Mouse (Mus musculus): ENCODE results near the gene Slfn9.
"Not testable (repeated sequence)": the region's sequence is repeated elsewhere in the genome, so short reads cannot be mapped to it uniquely, and the experiment has no call there.

The Slfn9 gene

GRCm38 (mm10) chr11:82991469-82992166 is at the start of gene Slfn9:
Gene Slfn9, minus strand, starts transcription at chr11:82991830.
- DNase-seq (ENCODE audit: low spot score), result peak; percentile 76

- DNase-seq (ENCODE audit: low spot score), result no peak
Measured at GRCm38 (mm10) chr11:83041000-83041399, 49.4 kb upstream of the Slfn9 start.

- DNase-seq (ENCODE audit: low spot score), result no peak
Measured at GRCm38 (mm10) chr11:83040325-83040724, 48.7 kb upstream of the Slfn9 start.

GRCm38 (mm10) chr11:83039796-83040195 is 48.2 kb upstream of the Slfn9 start:
- DNase-seq (ENCODE audit: low spot score), result no peak

GRCm38 (mm10) chr11:83039156-83039555 is 47.5 kb upstream of the Slfn9 start:
- DNase-seq (ENCODE audit: low spot score), result no peak

GRCm38 (mm10) chr11:83038686-83039085 is 47.1 kb upstream of the Slfn9 start:
- not testable (repeated sequence) for DNase-seq (ENCODE audit: low spot score)

- no peak for DNase-seq (ENCODE audit: low spot score)
Measured at GRCm38 (mm10) chr11:83020621-83021020, 29.0 kb upstream of the Slfn9 start, which contains the start of gene Slfn8. Gene Slfn8, minus strand, starts transcription at chr11:83020810.

- DNase-seq (ENCODE audit: low spot score), result not testable (repeated sequence)
Measured at GRCm38 (mm10) chr11:83019561-83020519, 28.2 kb upstream of the Slfn9 start.

GRCm38 (mm10) chr11:83016093-83016492 is 24.5 kb upstream of the Slfn9 start:
- no peak for DNase-seq (ENCODE audit: low spot score)

GRCm38 (mm10) chr11:83013356-83013755 is 21.7 kb upstream of the Slfn9 start:
- no peak for DNase-seq (ENCODE audit: low spot score)

GRCm38 (mm10) chr11:82990612-82991385 is 831 bp downstream of the Slfn9 start:
- DNase-seq (ENCODE audit: low spot score), result peak; percentile 51

- no peak for DNase-seq (ENCODE audit: low spot score)
Measured at GRCm38 (mm10) chr11:82989357-82989756, 2.3 kb downstream of the Slfn9 start.

- DNase-seq (ENCODE audit: low spot score), result no peak
Measured at GRCm38 (mm10) chr11:82987621-82988020, 4.0 kb downstream of the Slfn9 start.

- DNase-seq (ENCODE audit: low spot score), result no peak
Measured at GRCm38 (mm10) chr11:82983193-82983592, 8.4 kb downstream of the Slfn9 start.

- not testable (repeated sequence) for DNase-seq (ENCODE audit: low spot score)
Measured at GRCm38 (mm10) chr11:82982409-82982808, 9.2 kb downstream of the Slfn9 start.

- DNase-seq (ENCODE audit: low spot score), result no peak
Measured at GRCm38 (mm10) chr11:82973916-82974315, 17.7 kb downstream of the Slfn9 start.

GRCm38 (mm10) chr11:82971590-82971974 is 20.0 kb downstream of the Slfn9 start:
- DNase-seq (ENCODE audit: low spot score), result no peak

- DNase-seq (ENCODE audit: low spot score), result peak; percentile 58
Measured at GRCm38 (mm10) chr11:82970712-82971589, 20.7 kb downstream of the Slfn9 start.

- no peak for DNase-seq (ENCODE audit: low spot score)
Measured at GRCm38 (mm10) chr11:82962215-82962614, 29.4 kb downstream of the Slfn9 start.

- no peak for DNase-seq (ENCODE audit: low spot score)
Measured at GRCm38 (mm10) chr11:82961743-82962142, 29.9 kb downstream of the Slfn9 start.

GRCm38 (mm10) chr11:82959613-82960012 is 32.0 kb downstream of the Slfn9 start:
- DNase-seq (ENCODE audit: low spot score), result no peak

Data from testis, postnatal 10 days (tissue).